Mouse (Mus musculus) stomach, postnatal 0 days (tissue): ENCODE data around the gene Med23.
A peak's percentile ranks its signal among the peaks of the same experiment; 100 is the strongest.

Source experiments
- CTCF ChIP-seq: IDR thresholded peaks from 2 replicates; pipeline ENCODE4 v1.5.1; 2016; ENCODE audit warnings: antibody characterized with exemption, low read depth, mild to moderate bottlenecking, moderate library complexity
- EP300 ChIP-seq: optimal IDR thresholded peaks from 2 replicates; pipeline ENCODE3; 2016; ENCODE audit warnings: antibody characterized with exemption

GRCm38 (mm10) chr10:24835702-24836342, 34.0 kb upstream of the Med23 start:
- TF ChIP-seq CTCF: peak; percentile 10; the same call in 1 of the 2 replicates
- no peak for TF ChIP-seq EP300
